Mouse (Mus musculus) forebrain, embryonic 11.5 days (tissue): ENCODE data around the gene Kcp. TPM values are rescaled to one million over a fixed set of nuclear protein-coding genes. Genes with fewer than 3 reads are reported as not detected.
A peak's percentile ranks its signal among the peaks of the same experiment; 100 is the strongest.

Experiments used
- ATAC-seq: fragments of 200-750 bp; cut with Nextera tagmentation; replicated peaks from 2 replicates; pipeline ENCODE4 v1.8.0; 2017; ENCODE audit warnings: moderate TSS enrichment; ENCODE audit not compliant: low FRiP score
- DNase-seq: peaks from one replicate; pipeline ENCODE4 v3.0.0-alpha.2; 2017; ENCODE audit warnings: low spot score
- H3K27ac ChIP-seq: fragments of 300-500 bp; sonication (generic); 2 replicates; pipeline ENCODE4 v1.5.1; 2014; ENCODE audit warnings: low read depth, low read length
- H3K27me3 ChIP-seq: fragments of 300-500 bp; sonication (generic); 2 replicates; pipeline ENCODE4 v1.6.1; 2014; ENCODE audit warnings: mild to moderate bottlenecking, low read length, mixed read lengths; ENCODE audit not compliant: control insufficient read depth, insufficient read depth
- H3K36me3 ChIP-seq: fragments of 300-500 bp; sonication (generic); 2 replicates; pipeline ENCODE4 v1.6.1; 2014; ENCODE audit warnings: mild to moderate bottlenecking, low read length, moderate library complexity, mixed read lengths; ENCODE audit not compliant: control insufficient read depth, insufficient read depth
- H3K4me1 ChIP-seq: fragments of 300-500 bp; sonication (generic); replicated peaks from 2 replicates; pipeline ENCODE4 v1.6.1; 2014; ENCODE audit warnings: low read length, mixed read lengths; ENCODE audit not compliant: control insufficient read depth, insufficient read depth
- H3K4me2 ChIP-seq: fragments of 300-500 bp; sonication (generic); 2 replicates; pipeline ENCODE4 v1.6.1; 2014; ENCODE audit warnings: low read depth, mild to moderate bottlenecking, low read length, moderate library complexity, mixed read lengths; ENCODE audit not compliant: severe bottlenecking
- H3K4me3 ChIP-seq: fragments of 300-500 bp; sonication (generic); 2 replicates; pipeline ENCODE4 v1.5.1; 2014; ENCODE audit warnings: low read depth, low read length
- H3K9ac ChIP-seq: fragments of 300-500 bp; sonication (generic); 2 replicates; pipeline ENCODE4 v1.6.1; 2014; ENCODE audit warnings: low read length
- H3K9me3 ChIP-seq: fragments of 300-500 bp; sonication (generic); 2 replicates; pipeline ENCODE4 v1.6.1; 2016; ENCODE audit warnings: low read length, mixed read lengths; ENCODE audit not compliant: control insufficient read depth
- WGBS: fragments of 180-500 bp; shearing (Covaris S2); extraction: QIAGEN DNeasy Blood & Tissue Kit; methylation state at CpG from one replicate; pipeline ENCODE4 v1.1.7; 2014; 5-methylcytosine and 5-hydroxymethylcytosine counted together
- polyA plus RNA-seq: library from polyadenylated mRNA; unstranded; fragments of >200 nt; fragmentation: Nextera tagmentation; extraction: Ambion mirVana; gene quantifications from 2 replicates; pipeline ENCODE4 v1.2.1, GENCODE M21; 2014

Gene Kcp
- polyA plus RNA-seq, 1 experiment from 2014 or later, result 14.4 TPM

DNA sequence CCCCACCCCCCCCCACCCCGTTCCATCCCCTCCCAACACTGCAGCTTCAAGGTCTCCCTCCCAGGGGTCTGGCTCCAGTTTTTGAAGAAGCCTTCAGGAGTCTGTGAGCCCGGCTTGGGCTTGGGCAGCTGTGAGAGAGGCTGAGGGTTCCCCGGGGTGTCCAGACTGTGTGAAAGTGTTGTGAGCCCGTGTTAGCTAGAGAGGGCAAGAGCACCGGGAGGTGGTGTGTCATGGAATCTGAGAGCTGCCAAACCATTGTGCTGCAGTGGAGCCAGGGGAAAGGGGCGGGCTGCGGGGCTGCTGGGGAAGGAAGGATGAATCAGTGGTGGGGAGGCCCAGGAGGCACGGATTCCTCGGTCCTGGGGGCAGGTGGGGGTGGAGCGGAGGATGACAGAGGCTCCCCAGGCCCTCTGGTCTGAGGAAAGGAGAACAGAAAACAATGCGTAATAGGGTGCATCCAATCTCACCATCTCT, 71.3 kb downstream of the Kcp start:
- DNase-seq, result no peak
- H3K36me3 ChIP-seq, result no peaks in the 10 kb centered on the region
- no peak overlapping the region for H3K27ac ChIP-seq
- 0 out of 2 replicates have a peak, but pooled peaks have one; percentile 27 for ATAC-seq
- H3K27me3 ChIP-seq, result peaks cover 35% of the 10 kb centered on the region
- WGBS, result 7% methylated on average over 11 of the region's 11 CpGs
- peaks cover 23% of the 10 kb centered on the region for H3K4me1 ChIP-seq
- no peaks in the 10 kb centered on the region for H3K9me3 ChIP-seq
- no peak overlapping the region for H3K9ac ChIP-seq
- H3K4me2 ChIP-seq, result 0 out of 2 replicates have a peak overlapping the region, but pooled peaks have one; percentile 18
- no peak overlapping the region for H3K4me3 ChIP-seq

- Histone ChIP-seq H3K36me3 (no peaks in the 10 kb centered on the region), H3K4me3 (no peak overlapping the region), H3K9me3 (no peaks in the 10 kb centered on the region), H3K4me2 (peak overlapping the region; percentile 32; the same call in 1 of the 2 replicates), H3K27ac (peak overlapping the region; percentile 46; the same call in 1 of the 2 replicates), H3K4me1 (peaks cover 23% of the 10 kb centered on the region), H3K9ac (no peak overlapping the region), H3K27me3 (peaks cover 35% of the 10 kb centered on the region)
- DNase-seq (peak; percentile 62), ATAC-seq (peak; percentile 40)
- 21% methylated on average over 6 of the region's 6 CpGs for WGBS
Observed at GRCm38 (mm10) chr6:29435940-29436451, 71.8 kb downstream of the Kcp start.

DNA sequence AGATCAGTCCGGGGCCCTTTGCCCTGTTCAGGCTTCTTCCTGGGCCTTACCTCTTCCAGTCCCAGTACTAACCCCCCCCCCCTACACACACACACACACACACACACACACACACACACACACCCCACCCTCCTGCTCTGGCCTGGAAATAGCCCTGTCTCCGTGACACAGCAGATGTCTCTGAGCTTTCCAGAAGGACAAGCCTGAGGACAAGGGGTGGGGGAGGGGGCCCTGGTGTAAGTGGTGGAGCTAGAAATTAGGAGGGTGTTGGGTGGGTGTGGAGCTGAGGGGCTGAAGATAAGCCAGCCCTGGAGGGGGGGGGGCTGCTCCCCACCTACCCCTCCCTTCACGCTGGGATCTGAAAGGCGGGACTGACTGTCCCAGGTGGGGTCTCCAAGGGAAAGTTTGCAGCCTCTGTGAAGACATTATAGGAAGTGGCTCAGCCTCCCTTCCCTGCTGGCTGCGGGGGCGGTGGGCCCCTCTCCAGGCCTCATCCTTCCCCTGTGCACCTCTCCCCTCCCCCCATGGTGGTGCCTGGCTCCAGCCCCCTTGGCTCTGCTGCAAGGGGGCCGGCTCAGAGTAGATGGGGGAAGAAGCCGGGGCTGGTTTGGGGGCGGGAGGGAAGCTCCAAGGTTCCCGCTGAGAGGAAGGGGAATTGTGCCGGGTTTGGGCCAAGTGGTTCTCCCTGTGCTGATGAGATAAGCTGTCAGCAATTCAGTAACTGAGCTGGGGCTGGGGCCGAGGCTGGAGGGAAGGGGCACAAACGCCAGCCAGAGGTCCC, 72.7 kb downstream of the Kcp start:
- 3% methylated on average over 13 of the region's 13 CpGs for WGBS
- peaks cover 37% of the 10 kb centered on the region for H3K27me3 ChIP-seq
- no peak overlapping the region for H3K27ac ChIP-seq
- H3K9me3 ChIP-seq, result no peaks in the 10 kb centered on the region
- peaks cover 23% of the 10 kb centered on the region for H3K4me1 ChIP-seq
- peak overlapping the region; percentile 8; the same call in 1 of the 2 replicates for H3K9ac ChIP-seq
- no peaks in the 10 kb centered on the region for H3K36me3 ChIP-seq
- DNase-seq, result peak; percentile 71
- ATAC-seq, result 0 out of 2 replicates have a peak, but pooled peaks have one; percentile 31
- peak overlapping the region; percentile 32 for H3K4me2 ChIP-seq
- 0 out of 2 replicates have a peak overlapping the region, but pooled peaks have one; percentile 6 for H3K4me3 ChIP-seq

- H3K9me3 ChIP-seq, result no peaks in the 10 kb centered on the region
- H3K4me3 ChIP-seq, result peak overlapping the region; percentile 40
- DNase-seq, result no peak
- H3K9ac ChIP-seq, result no peak overlapping the region; the same call in 1 of the 2 replicates
- peaks cover 23% of the 10 kb centered on the region for H3K4me1 ChIP-seq
- no peak for ATAC-seq
- WGBS, result 5% methylated on average over 27 of the region's 27 CpGs
- peaks cover 37% of the 10 kb centered on the region for H3K27me3 ChIP-seq
- no peaks in the 10 kb centered on the region for H3K36me3 ChIP-seq
- no peak overlapping the region for H3K27ac ChIP-seq
- peak overlapping the region; percentile 74 for H3K4me2 ChIP-seq
Observed at GRCm38 (mm10) chr6:29433804-29434795, 73.7 kb downstream of the Kcp start.

GRCm38 (mm10) chr6:29433038-29433803, 74.5 kb downstream of the Kcp start, which contains the start of gene Flnc:
Flnc (plus strand) TSS chr6:29433256.
- H3K9ac ChIP-seq, result peak within 1 kb of the TSS; percentile 48
- peak within 1 kb of the TSS; percentile 40 for H3K4me3 ChIP-seq
- DNase-seq, result peak; percentile 72
- no peak within 1 kb of the TSS for H3K27ac ChIP-seq
- no peaks in the 10 kb centered on the region for H3K36me3 ChIP-seq
- H3K4me1 ChIP-seq, result peaks cover 23% of the 10 kb centered on the region
- no peaks in the 10 kb centered on the region for H3K9me3 ChIP-seq
- H3K4me2 ChIP-seq, result peak within 1 kb of the TSS; percentile 74
- H3K27me3 ChIP-seq, result peaks cover 37% of the 10 kb centered on the region
- ATAC-seq, result no peak
- WGBS, result under 1% methylated on average over 66 of the region's 77 CpGs

DNA sequence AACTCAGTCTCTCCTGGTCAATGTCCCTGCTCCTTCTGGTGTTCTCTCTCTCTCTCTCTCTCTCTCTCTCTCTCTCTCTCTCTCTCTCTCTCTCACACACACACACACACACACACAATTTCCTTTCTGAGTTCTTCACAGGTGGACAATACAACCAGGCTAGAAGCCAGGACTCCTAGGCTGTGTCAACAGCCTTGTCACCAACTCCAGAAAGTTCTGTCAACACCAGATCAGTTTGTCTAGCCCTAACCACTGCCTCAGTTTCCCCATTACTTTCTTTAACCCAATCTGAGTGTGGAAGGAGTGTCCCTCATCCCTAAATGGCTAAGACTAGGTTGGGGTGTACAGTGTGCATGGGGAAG, 75.1 kb downstream of the Kcp start:
- no peaks in the 10 kb centered on the region for H3K36me3 ChIP-seq
- no peak for ATAC-seq
- peak overlapping the region; percentile 40 for H3K4me3 ChIP-seq
- no peaks in the 10 kb centered on the region for H3K9me3 ChIP-seq
- no peak overlapping the region for H3K27ac ChIP-seq
- H3K9ac ChIP-seq, result peak overlapping the region; percentile 48
- peaks cover 37% of the 10 kb centered on the region for H3K27me3 ChIP-seq
- peak overlapping the region; percentile 74 for H3K4me2 ChIP-seq
- peaks cover 23% of the 10 kb centered on the region for H3K4me1 ChIP-seq
- no peak for DNase-seq

GRCm38 (mm10) chr6:29432156-29432555, 75.6 kb downstream of the Kcp start:
- Histone ChIP-seq H3K27ac (no peak overlapping the region), H3K36me3 (no peaks in the 10 kb centered on the region), H3K9ac (no peak overlapping the region), H3K27me3 (peaks cover 37% of the 10 kb centered on the region), H3K9me3 (no peaks in the 10 kb centered on the region), H3K4me3 (no peak overlapping the region), H3K4me2 (no peak overlapping the region), H3K4me1 (peaks cover 23% of the 10 kb centered on the region)
- WGBS, result 44% methylated on average over 3 of the region's 3 CpGs
- DNase-seq, result no peak
- no peak for ATAC-seq
